ENCODE assay signal across 8 mouse cellular contexts in the genomic region with DNA sequence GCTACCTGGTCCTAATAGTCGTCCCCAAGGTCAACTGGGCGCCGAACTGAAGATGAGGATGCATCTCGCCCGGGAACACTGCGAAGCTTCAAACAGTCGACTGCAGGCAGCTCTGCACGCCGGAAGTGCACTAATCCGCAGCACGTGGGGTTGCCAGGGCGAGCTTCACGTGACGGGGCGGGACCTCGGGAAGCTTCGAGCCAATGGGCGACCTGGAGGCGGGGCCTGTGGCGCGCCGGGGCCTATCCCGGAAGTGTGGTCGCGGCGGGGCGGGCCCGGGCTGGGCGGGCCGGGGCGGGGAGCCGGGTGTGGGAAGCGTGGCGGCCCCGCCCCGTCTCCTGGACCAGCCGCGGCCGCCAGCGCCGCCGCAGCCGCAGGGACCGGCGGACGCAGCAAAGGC. TPM values are rescaled to one million over a fixed set of nuclear protein-coding genes. Genes with fewer than 3 reads are reported as not detected.
DNase-seq lines count a peak whose midpoint lies in the region; ATAC-seq lines count a peak whose summit lies in the region.

A gene (plus strand): TSS at position 283 of the 400 bp plus-strand sequence.

- no peaks in the 10 kb centered on the region for H3K36me3 ChIP-seq in hindbrain, embryonic 14.5 days (replicated peaks; ENCODE audit: control insufficient read depth, insufficient read depth)

- 0 out of 2 replicates have a peak, but pooled peaks cover 6% of the 10 kb centered on the region for H3K4me1 ChIP-seq in hindbrain, embryonic 14.5 days (replicated peaks; ENCODE audit: control insufficient read depth, insufficient read depth, low read length)

- H3K27ac ChIP-seq in hindbrain, embryonic 14.5 days: no peak within 1 kb of the TSS

- DNase-seq in WW6 (ENCODE audit: low read depth, low spot score): peak; percentile 60
- DNase-seq in cerebellum, postnatal 36 days: peak; percentile 87 to 92
- DNase-seq in frontal cortex, postnatal 36 days (ENCODE audit: low spot score in 2 of 2): peak; percentile 86 to 93
- DNase-seq in hindbrain, embryonic 14.5 days (ENCODE audit: low spot score): peak; percentile 91
- peak; percentile 78 to 81 for DNase-seq in layer of hippocampus, postnatal 25 days (ENCODE audit: extremely low spot score in 1 of 2, low spot score in 1 of 2)
- DNase-seq in lung, postnatal 14 days: peak; percentile 91
- DNase-seq in ovary, postnatal 36 days (ENCODE audit: low spot score): peak; percentile 89
- peak; percentile 98 for DNase-seq in thymus, postnatal 14 days

- H3K4me2 ChIP-seq in hindbrain, embryonic 14.5 days (replicated peaks): peak within 1 kb of the TSS; percentile 99

- ATAC-seq in hindbrain, embryonic 14.5 days (ENCODE audit: low FRiP score): peak; percentile 100

- no peaks in the 10 kb centered on the region for H3K27me3 ChIP-seq in hindbrain, embryonic 14.5 days (ENCODE audit: control insufficient read depth, insufficient read depth, low read length)

- peak within 1 kb of the TSS; percentile 75 for H3K9ac ChIP-seq in hindbrain, embryonic 14.5 days

- peak within 1 kb of the TSS; percentile 83 for H3K4me3 ChIP-seq in hindbrain, embryonic 14.5 days (replicated peaks; ENCODE audit: low read length)

- H3K9me3 ChIP-seq in hindbrain, embryonic 14.5 days (ENCODE audit: control insufficient read depth, low read length): no peaks in the 10 kb centered on the region

- 2% methylated on average over 43 of the region's 46 CpGs for WGBS in hindbrain, embryonic 14.5 days

RNA-seq across cellular contexts. Expression of the gene that starts here (rescaled TPM):
- polyA plus RNA-seq in hindbrain, embryonic 14.5 days (2014; fragmentation: Nextera tagmentation; extraction: Ambion mirVana): 17.5 and 19.5 TPM in 2 replicates
- total RNA-seq in layer of hippocampus, postnatal 25 days (2021): 10 to 100 TPM; 26.7 to 27.3 TPM
